Mouse (Mus musculus) forebrain, embryonic 14.5 days (tissue): ENCODE data around the gene Hmbs. TPM values are rescaled to one million over a fixed set of nuclear protein-coding genes. Genes with fewer than 3 reads are reported as not detected.
"Not testable (repeated sequence)": the region's sequence is repeated elsewhere in the genome, so short reads cannot be mapped to it uniquely, and the experiment has no call there.

Experiments used
- ATAC-seq: fragments of 200-750 bp; cut with Nextera tagmentation; 2 replicates; pipeline ENCODE4 v1.8.0; 2017; ENCODE audit warnings: mild to moderate bottlenecking, moderate library complexity
- DNase-seq: peaks from one replicate; pipeline ENCODE4 v3.0.0-alpha.2; 2015; ENCODE audit warnings: low spot score
- H3K27ac ChIP-seq: fragments of 300-500 bp; sonication (generic); 2 replicates; pipeline ENCODE4 v1.5.1; 2014; ENCODE audit warnings: low read depth, mild to moderate bottlenecking, control low read depth, low read length, moderate library complexity
- H3K27me3 ChIP-seq: fragments of 300-500 bp; sonication (generic); replicated peaks from 2 replicates; pipeline ENCODE4 v1.6.1; 2014; ENCODE audit warnings: low read length, control low read depth, mixed read lengths; ENCODE audit not compliant: control insufficient read depth, insufficient read depth
- H3K36me3 ChIP-seq: fragments of 300-500 bp; sonication (generic); 2 replicates; pipeline ENCODE4 v1.6.1; 2014; ENCODE audit warnings: low read length, control low read depth; ENCODE audit not compliant: control insufficient read depth, insufficient read depth
- H3K4me1 ChIP-seq: fragments of 300-500 bp; sonication (generic); 2 replicates; pipeline ENCODE4 v1.6.1; 2014; ENCODE audit warnings: antibody characterized with exemption, low read length, control low read depth; ENCODE audit not compliant: control insufficient read depth, insufficient read depth
- H3K4me2 ChIP-seq: fragments of 300-500 bp; sonication (generic); 2 replicates; pipeline ENCODE4 v1.6.1; 2014; ENCODE audit warnings: mild to moderate bottlenecking, control low read depth, low read length
- H3K4me3 ChIP-seq: fragments of 300-500 bp; sonication (generic); 2 replicates; pipeline ENCODE4 v1.5.1; 2014; ENCODE audit warnings: low read depth, low read length, control low read depth
- H3K9ac ChIP-seq: fragments of 300-500 bp; sonication (generic); 2 replicates; pipeline ENCODE4 v1.6.1; 2014; ENCODE audit warnings: mild to moderate bottlenecking, low read length, control low read depth, moderate library complexity
- H3K9me3 ChIP-seq: fragments of 300-500 bp; sonication (generic); replicated peaks from 2 replicates; pipeline ENCODE4 v1.6.1; 2016; ENCODE audit warnings: low read length, control low read depth, mixed read lengths; ENCODE audit not compliant: control insufficient read depth
- WGBS: fragments of 180-500 bp; shearing (Covaris S2); extraction: QIAGEN DNeasy Blood & Tissue Kit; methylation state at CpG from one replicate; pipeline ENCODE4 v1.1.7; 2014; 5-methylcytosine and 5-hydroxymethylcytosine counted together
- polyA plus RNA-seq: library from polyadenylated mRNA; unstranded; fragments of >200 nt; fragmentation: Nextera tagmentation; extraction: Ambion mirVana; gene quantifications from 2 replicates; pipeline ENCODE4 v1.2.1, GENCODE M21; 2014

Gene Hmbs
- polyA plus RNA-seq, 1 experiment from 2014 or later = 74.3 TPM

DNA sequence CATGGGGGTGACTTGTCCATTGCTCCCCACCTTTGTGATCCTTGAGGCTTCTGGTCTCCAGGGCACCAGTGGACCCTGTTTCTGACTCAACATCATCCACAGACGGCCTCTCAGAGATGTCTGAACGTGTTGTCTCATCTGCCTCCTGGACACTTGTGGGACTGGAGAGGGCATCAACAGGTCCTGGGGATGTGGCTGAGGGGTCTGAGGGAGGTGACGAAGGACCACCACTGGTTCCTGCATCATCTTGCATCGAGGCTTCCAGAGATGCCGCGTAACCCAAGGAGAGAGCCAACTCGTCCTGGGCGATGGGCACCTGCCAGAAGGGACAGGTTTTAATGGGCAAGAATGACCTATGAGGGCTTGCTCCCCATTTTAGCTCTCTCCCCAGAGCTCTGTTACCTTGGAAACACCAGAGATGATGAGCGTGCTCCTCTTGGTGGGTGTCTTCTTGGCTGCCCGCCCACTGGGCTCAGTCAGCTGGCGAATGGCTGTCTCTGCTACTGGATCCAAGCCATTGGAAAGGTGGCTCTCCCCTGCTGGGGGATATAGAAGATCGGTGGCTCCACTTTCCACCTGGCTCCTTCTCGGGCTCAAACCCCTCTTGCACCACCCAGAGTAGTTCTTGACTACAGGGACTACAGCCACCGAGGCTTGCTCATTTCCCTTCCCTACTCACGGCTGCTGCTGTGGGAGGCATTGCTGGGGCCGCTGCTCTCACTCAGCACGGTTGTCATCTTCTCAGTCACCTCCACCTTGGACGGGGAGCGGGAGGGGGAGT is 30.4 kb downstream of the Hmbs start:
- H3K27ac ChIP-seq = no peak overlapping the region
- H3K27me3 ChIP-seq = no peaks in the 10 kb centered on the region
- peaks cover 10% of the 10 kb centered on the region for H3K4me1 ChIP-seq
- H3K4me2 ChIP-seq = no peak overlapping the region
- H3K36me3 ChIP-seq = peaks cover 61% of the 10 kb centered on the region
- H3K4me3 ChIP-seq = no peak overlapping the region
- no peaks in the 10 kb centered on the region for H3K9me3 ChIP-seq
- no peak overlapping the region for H3K9ac ChIP-seq
- peak; percentile 50 for DNase-seq
- ATAC-seq = no peak
- 73% methylated on average over 19 of the region's 19 CpGs for WGBS

DNA sequence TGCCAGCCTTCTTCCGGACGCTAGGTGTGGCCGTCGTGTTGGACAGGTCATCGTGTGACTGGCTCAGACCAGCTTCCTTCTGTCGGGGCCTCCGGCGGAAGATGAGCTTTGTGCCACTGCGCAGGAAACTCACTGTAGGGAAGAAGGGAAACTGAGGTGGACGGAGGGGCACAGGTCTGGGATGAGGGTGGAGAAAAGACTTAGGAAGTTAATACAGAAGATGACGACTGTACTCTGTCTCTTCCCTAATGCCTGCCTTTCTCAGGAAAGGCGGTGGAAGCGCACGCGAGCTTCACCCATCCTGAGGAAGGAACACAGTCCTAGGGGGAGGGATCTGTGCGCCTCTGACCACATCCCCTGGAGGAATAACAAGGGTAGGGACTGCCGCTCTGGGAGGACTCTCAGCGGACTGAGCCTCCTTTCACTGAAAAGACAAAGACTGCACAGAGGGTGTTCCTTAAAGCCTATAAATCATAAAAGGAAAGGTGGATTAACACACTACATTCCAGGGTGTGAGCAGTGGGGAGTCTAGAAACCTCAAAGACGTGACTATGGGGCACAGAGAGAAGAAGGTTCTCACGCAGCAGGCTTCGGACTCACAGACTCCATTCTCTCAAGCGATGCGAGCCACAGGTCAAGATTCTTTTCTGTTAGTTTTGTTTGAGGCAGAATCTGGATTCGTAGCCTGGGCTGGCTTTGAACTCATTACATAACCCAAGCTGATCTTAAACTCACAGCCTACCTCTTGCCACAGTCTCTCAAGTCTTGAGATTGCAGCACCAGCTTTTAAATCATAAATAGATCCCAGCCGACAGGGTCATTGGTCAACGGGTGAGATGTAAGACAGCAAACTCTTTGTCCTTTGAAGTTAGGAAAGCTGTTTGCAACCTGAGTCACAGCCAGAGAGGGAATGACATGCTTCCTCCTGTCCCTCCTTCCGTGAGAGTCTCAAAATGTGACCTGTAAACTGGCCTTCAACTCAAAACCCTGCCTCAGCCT is 32.6 kb downstream of the Hmbs start:
- no peak overlapping the region for H3K4me3 ChIP-seq
- 0 out of 2 replicates have a peak overlapping the region, but pooled peaks have one; percentile 22 for H3K9ac ChIP-seq
- DNase-seq = no peak
- ATAC-seq = no peak
- H3K9me3 ChIP-seq = no peaks in the 10 kb centered on the region
- H3K36me3 ChIP-seq = peaks cover 53% of the 10 kb centered on the region
- WGBS = 7% methylated on average over 27 of the region's 27 CpGs
- no peaks in the 10 kb centered on the region for H3K27me3 ChIP-seq
- no peaks in the 10 kb centered on the region for H3K4me1 ChIP-seq
- H3K27ac ChIP-seq = no peak overlapping the region
- no peak overlapping the region for H3K4me2 ChIP-seq

DNA sequence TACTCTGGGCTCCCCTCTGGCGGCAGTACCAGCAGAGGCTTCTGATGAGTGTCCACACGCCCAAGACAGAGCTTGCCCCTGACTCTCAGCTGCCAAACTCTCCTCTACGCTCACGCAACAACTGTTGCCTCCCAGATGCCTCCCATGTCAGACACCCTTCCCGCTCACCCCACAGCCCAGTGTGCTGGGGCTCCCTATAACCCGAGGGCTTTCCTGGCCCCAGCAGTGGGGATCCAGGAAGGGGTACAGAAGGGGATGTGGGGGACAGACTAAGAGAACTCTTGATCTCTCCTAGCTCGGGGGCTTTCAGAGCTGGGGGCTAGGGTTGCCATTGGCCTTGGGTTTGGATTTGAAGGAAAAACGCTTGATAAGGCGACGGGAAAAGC is 33.3 kb downstream of the Hmbs start:
- DNase-seq (no peak), ATAC-seq (no peak)
- no peak overlapping the region for H3K4me3 ChIP-seq
- no peak overlapping the region for H3K27ac ChIP-seq
- no peaks in the 10 kb centered on the region for H3K9me3 ChIP-seq
- no peaks in the 10 kb centered on the region for H3K4me1 ChIP-seq
- no peak overlapping the region for H3K4me2 ChIP-seq
- H3K27me3 ChIP-seq = no peaks in the 10 kb centered on the region
- H3K36me3 ChIP-seq = peaks cover 47% of the 10 kb centered on the region
- H3K9ac ChIP-seq = no peak overlapping the region
- WGBS = 29% methylated on average over 10 of the region's 10 CpGs

DNA sequence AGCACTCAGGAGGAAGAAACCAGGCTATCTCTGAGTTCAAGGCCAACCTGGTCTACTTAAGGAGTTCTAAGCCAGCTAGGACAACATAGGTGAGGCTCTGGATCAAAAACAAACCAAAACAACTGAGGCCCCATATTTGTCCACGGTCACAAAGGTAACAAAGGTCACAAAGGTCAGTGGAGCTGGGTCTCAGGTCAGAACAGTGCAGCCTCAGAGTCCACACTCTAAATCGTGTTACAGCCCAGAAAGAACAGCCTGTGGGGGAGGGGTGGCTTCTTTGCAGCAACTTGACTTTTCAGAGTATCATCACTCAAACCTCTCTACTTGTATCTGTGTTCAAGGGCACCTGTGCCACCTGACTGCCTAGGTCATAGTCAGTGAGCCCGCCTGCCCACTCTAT is 34.3 kb downstream of the Hmbs start:
- no peaks in the 10 kb centered on the region for H3K9me3 ChIP-seq
- DNase-seq (no peak), ATAC-seq (no peak)
- 64% methylated on average over 3 of the region's 3 CpGs for WGBS
- peaks cover under 1% of the 10 kb centered on the region for H3K4me1 ChIP-seq
- H3K36me3 ChIP-seq = peaks cover 37% of the 10 kb centered on the region
- H3K27me3 ChIP-seq = no peaks in the 10 kb centered on the region
- H3K4me2 ChIP-seq = no peak overlapping the region
- no peak overlapping the region for H3K27ac ChIP-seq
- H3K4me3 ChIP-seq = no peak overlapping the region
- H3K9ac ChIP-seq = no peak overlapping the region

DNA sequence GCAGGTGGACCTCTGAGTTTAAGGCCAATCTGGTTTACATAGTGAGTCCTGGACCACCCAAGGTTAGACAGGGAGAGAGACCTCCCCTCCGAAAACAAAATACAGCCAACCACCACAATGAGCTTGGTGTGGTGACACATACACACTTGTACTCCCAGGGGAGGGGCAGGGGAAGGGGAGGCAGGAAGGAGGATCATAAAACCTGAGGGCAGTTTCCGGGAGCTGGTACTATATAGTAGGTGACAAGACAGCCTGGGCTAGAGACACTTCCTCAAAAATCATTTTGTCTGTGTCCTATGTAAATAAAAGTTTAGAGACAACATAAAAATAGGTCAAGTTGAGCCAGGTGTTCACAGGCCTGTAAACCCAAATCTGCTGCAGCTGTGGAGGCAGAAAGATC is 36.8 kb downstream of the Hmbs start:
- Histone ChIP-seq H3K4me3 (no peak overlapping the region), H3K9ac (no peak overlapping the region), H3K27me3 (no peaks in the 10 kb centered on the region), H3K4me1 (peaks cover 3% of the 10 kb centered on the region), H3K4me2 (no peak overlapping the region), H3K27ac (no peak overlapping the region), H3K36me3 (peaks cover 24% of the 10 kb centered on the region), H3K9me3 (no peaks in the 10 kb centered on the region)
- 88% methylated on average over 2 of the region's 2 CpGs for WGBS
- no peak for DNase-seq
- no peak for ATAC-seq

DNA sequence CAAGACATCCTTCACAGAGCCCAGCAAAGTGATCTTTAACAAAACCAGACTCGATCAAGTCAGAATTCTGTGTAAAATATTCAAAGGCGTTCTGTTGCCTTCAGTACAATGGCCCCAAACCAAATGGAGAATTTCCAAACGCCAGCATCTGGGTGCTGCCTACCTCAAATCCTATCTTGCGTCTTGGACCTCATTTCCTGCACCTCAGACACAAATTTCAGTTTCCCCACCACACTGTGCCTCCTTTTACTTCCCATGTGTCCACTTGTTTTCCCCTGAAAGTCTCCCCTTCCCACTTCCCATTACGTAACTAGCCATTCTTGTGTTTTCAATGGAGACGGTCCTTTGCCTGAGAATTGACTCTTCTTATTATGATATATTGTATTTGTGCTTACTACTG is 37.5 kb downstream of the Hmbs start:
- ATAC-seq = no peak
- Histone ChIP-seq H3K4me1 (peaks cover 3% of the 10 kb centered on the region), H3K27ac (no peak overlapping the region), H3K9me3 (no peaks in the 10 kb centered on the region), H3K36me3 (peaks cover 31% of the 10 kb centered on the region), H3K4me3 (no peak overlapping the region), H3K27me3 (no peaks in the 10 kb centered on the region), H3K4me2 (no peak overlapping the region), H3K9ac (no peak overlapping the region)
- 89% methylated on average over 6 of the region's 6 CpGs for WGBS
- DNase-seq = no peak

DNA sequence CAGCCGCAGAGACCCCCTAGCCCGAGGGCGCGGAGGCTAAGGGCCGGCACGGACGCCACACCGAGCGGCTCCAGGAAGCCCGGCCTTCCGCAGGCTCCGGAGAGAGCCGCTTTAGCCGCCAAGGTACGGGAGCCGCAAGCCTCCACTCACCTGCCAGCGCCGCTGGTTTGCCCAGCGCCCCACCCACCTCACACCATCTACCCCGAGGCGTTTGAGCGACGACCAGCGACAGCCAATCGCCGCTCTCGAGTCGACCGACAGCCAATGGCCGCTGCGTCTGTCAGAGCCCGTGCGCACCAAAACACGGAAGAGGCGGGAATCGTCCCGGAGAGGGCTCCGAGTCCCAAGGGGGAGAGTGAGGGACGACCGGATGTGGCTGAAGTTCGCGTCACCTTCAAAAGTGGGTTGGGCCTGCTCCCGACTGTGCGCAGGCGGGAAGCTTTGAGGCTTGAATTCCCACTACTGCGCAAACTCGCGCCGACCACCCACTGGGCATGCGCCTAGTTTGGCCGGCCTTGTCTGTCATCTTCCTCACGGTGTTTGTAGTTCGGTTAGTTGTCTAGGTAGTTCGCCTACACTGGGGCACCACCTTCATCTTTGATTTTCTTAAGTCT is 38.5 kb downstream of the Hmbs start, which contains the start of gene Hinfp:
TSS of gene Hinfp (minus strand) at position 206 of the 614 bp plus-strand sequence.
- H3K9ac ChIP-seq = peak within 1 kb of the TSS; percentile 91
- WGBS = under 1% methylated on average over 54 of the region's 54 CpGs
- H3K4me3 ChIP-seq = peak within 1 kb of the TSS; percentile 94
- H3K36me3 ChIP-seq = peaks cover 35% of the 10 kb centered on the region
- DNase-seq (peak; percentile 100), ATAC-seq (peak; percentile 100)
- no peaks in the 10 kb centered on the region for H3K27me3 ChIP-seq
- H3K9me3 ChIP-seq = no peaks in the 10 kb centered on the region
- H3K4me2 ChIP-seq = peak within 1 kb of the TSS; percentile 85
- H3K27ac ChIP-seq = peak within 1 kb of the TSS; percentile 63; the same call in 1 of the 2 replicates
- peaks cover 3% of the 10 kb centered on the region for H3K4me1 ChIP-seq

DNA sequence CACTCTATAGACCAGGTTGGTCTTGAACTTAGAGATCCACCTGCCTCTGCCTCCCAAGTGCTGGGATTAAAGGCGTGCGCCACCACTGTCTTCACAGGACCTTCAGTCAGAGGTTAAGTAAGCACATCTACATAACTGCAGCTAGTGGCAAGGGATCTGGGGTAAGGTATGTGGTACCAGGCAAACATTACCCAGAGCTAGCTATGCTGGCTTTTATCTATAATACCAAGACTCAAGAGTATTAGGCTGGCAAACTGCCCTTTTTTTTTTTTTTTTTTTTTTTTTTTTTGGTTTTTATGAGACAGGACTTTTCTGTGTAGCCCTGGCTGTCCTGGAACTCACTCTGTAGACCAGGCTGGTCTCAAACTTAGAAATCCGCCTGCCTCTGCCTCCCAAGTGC is 44.0 kb downstream of the Hmbs start:
- not testable (repeated sequence) for H3K9ac ChIP-seq, H3K27me3 ChIP-seq, DNase-seq, H3K4me2 ChIP-seq, H3K4me1 ChIP-seq, H3K9me3 ChIP-seq, ATAC-seq, H3K4me3 ChIP-seq, H3K27ac ChIP-seq
- WGBS = 95% methylated on average over 3 of the region's 3 CpGs
- peaks cover 74% of the 10 kb centered on the region for H3K36me3 ChIP-seq
